Mouse (Mus musculus) ES-Bruce4 (cell line): ENCODE measurements around the gene Usf3. TPM values are rescaled to one million over a fixed set of nuclear protein-coding genes. Genes with fewer than 3 reads are reported as not detected.

ENCODE experiments used
- H3K27ac ChIP-seq: 2 replicates; pipeline ENCODE4 v1.5.1; 2012; ENCODE audit warnings: low read length, inconsistent platforms; ENCODE audit not compliant: insufficient read depth
- H3K27me3 ChIP-seq: 2 replicates; pipeline ENCODE4 v1.6.1; 2012; ENCODE audit warnings: mild to moderate bottlenecking, low read length, inconsistent platforms; ENCODE audit not compliant: control insufficient read depth, poor library complexity, insufficient read depth, severe bottlenecking
- H3K36me3 ChIP-seq: 2 replicates; pipeline ENCODE4 v1.6.1; 2012; ENCODE audit warnings: inconsistent platforms, mild to moderate bottlenecking, low read length, moderate library complexity; ENCODE audit not compliant: control insufficient read depth, poor library complexity, insufficient read depth, severe bottlenecking
- H3K4me1 ChIP-seq: one replicate; pipeline ENCODE4 v1.8.1; 2011; ENCODE audit warnings: low read length; ENCODE audit not compliant: control insufficient read depth, insufficient read depth
- H3K4me3 ChIP-seq: 2 replicates; pipeline ENCODE4 v1.5.1; 2011; ENCODE audit warnings: low read depth, mild to moderate bottlenecking, low read length
- H3K9ac ChIP-seq: 2 replicates; pipeline ENCODE4 v1.6.1; 2012; ENCODE audit warnings: low read depth, mild to moderate bottlenecking, inconsistent platforms; ENCODE audit not compliant: poor library complexity, severe bottlenecking
- H3K9me3 ChIP-seq: replicated peaks from 2 replicates; pipeline ENCODE4 v1.6.1; 2012; ENCODE audit warnings: mild to moderate bottlenecking, low read length, inconsistent platforms; ENCODE audit not compliant: control insufficient read depth, poor library complexity, insufficient read depth, severe bottlenecking
- CTCF ChIP-seq: IDR thresholded peaks from one replicate; pipeline ENCODE4 v1.8.1; 2011; ENCODE audit warnings: low read depth, low read length
- EP300 ChIP-seq: IDR thresholded peaks from 2 replicates; pipeline ENCODE4 v1.6.1; 2011; ENCODE audit warnings: low read depth, low read length; ENCODE audit not compliant: insufficient read depth
- POLR2A ChIP-seq: IDR thresholded peaks from one replicate; pipeline ENCODE4 v1.8.1; 2011; ENCODE audit warnings: low read length; ENCODE audit not compliant: insufficient read depth
- polyA plus RNA-seq: library from polyadenylated mRNA; stranded (reverse); fragments of >200 nt; gene quantifications from 2 replicates; pipeline ENCODE4 v1.2.4, GENCODE M21; 2011; ENCODE audit warnings: low read depth; ENCODE audit not compliant: missing spikeins, insufficient read depth, insufficient read length

Usf3 gene
- polyA plus RNA-seq, 1 experiment: 19.3 TPM

GRCm38 (mm10) chr16:44268541-44269215 is 95.6 kb downstream of the Usf3 start:
- Histone ChIP-seq H3K27me3 (no peaks in the 10 kb centered on the region), H3K27ac (no peak overlapping the region), H3K4me3 (no peak overlapping the region), H3K9ac (no peak overlapping the region), H3K4me1 (no peaks in the 10 kb centered on the region), H3K36me3 (no peaks in the 10 kb centered on the region), H3K9me3 (no peaks in the 10 kb centered on the region; the same call in 1 of the 2 replicates)
- TF ChIP-seq CTCF: no peak
- no peak for TF ChIP-seq POLR2A
- no peak for TF ChIP-seq EP300

DNA sequence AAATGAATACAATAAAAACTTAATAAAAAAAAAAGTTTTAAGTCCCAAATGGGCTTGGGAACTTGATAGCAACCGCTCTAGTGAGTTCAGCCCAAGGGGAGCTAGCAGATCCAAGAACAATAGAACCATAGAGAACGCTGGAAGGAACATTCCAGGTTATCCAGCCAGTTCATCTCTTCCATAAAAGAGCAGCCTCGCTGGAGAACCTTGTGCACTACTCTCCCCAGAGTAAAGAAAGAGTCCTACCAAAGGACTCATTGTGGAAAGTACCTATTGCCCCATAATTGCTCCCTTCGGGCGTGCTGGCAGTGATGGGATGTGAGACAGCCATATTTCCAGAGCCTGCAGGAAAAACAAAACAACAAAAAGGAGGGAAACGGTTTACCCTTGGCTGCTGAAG is 96.5 kb downstream of the Usf3 start:
- Histone ChIP-seq H3K4me1 (no peaks in the 10 kb centered on the region), H3K4me3 (no peak overlapping the region), H3K9me3 (no peaks in the 10 kb centered on the region; the same call in 1 of the 2 replicates), H3K36me3 (no peaks in the 10 kb centered on the region), H3K27ac (no peak overlapping the region), H3K27me3 (no peaks in the 10 kb centered on the region), H3K9ac (no peak overlapping the region)
- no peak for TF ChIP-seq CTCF
- TF ChIP-seq POLR2A: no peak
- no peak for TF ChIP-seq EP300

- Histone ChIP-seq H3K9me3 (no peaks in the 10 kb centered on the region; the same call in 1 of the 2 replicates), H3K27ac (no peak overlapping the region), H3K4me1 (no peaks in the 10 kb centered on the region), H3K4me3 (no peak overlapping the region), H3K27me3 (no peaks in the 10 kb centered on the region), H3K36me3 (no peaks in the 10 kb centered on the region), H3K9ac (no peak overlapping the region)
- no peak for TF ChIP-seq EP300
- TF ChIP-seq POLR2A: no peak
- no peak for TF ChIP-seq CTCF
Observed at GRCm38 (mm10) chr16:44270606-44271005, 97.6 kb downstream of the Usf3 start.

DNA sequence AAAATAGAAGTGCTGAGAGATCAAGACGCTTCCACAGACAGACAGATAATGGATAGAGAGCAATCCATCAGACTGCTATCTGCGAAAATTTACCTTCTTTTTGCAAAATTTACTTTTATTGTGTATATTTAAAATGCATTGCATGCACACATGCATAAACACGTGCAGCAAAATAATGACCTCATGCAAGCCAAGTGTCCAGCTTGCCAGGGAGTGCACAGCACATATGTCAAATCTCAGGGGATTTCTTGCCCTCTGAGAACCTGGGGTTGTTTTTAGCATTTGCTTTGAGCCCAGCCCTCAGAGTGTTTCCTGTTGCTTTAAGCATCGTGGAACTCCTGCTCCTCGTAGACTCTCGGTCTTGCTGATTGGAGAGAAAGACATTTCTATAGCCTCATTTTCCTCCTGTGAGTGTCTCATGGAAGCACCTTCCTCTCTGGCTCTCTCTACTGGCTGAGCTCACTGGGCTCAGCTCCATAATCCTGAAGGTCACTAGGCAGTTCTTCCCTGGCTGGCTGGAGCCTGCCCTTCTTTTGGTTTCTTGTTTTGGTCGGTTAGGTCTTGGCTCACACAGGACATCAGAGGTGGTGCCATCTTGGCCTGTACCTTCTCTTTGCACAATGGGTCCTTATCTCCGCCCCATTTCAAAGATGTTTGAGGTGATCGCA is 98.5 kb downstream of the Usf3 start:
- Histone ChIP-seq H3K9me3 (no peaks in the 10 kb centered on the region; the same call in 1 of the 2 replicates), H3K9ac (no peak overlapping the region), H3K27ac (no peak overlapping the region), H3K27me3 (no peaks in the 10 kb centered on the region), H3K4me1 (no peaks in the 10 kb centered on the region), H3K36me3 (no peaks in the 10 kb centered on the region), H3K4me3 (no peak overlapping the region)
- TF ChIP-seq CTCF (no peak), EP300 (no peak), POLR2A (no peak)

Other genes with a start within 250 kb of the Usf3 start
- gene Qtrt2, start 246.4 kb upstream of the Usf3 start, polyA plus RNA-seq: 42.1 and 45.3 TPM in 2 replicates
- 2.9 and 3.2 TPM in 2 replicates for gene Zdhhc23, start 193.5 kb upstream of the Usf3 start, polyA plus RNA-seq
- 3.0 TPM in 2 replicates for gene Gramd1c, start 109.9 kb upstream of the Usf3 start, polyA plus RNA-seq
- 81.2 and 87.7 TPM in 2 replicates for gene Atp6v1a, start 33.5 kb upstream of the Usf3 start, polyA plus RNA-seq
- gene Naa50, start 33.4 kb upstream of the Usf3 start, polyA plus RNA-seq: 157 and 170 TPM in 2 replicates
- gene Sidt1, start 159.9 kb downstream of the Usf3 start, polyA plus RNA-seq: not detected in 2 replicates
- 56.9 and 60.9 TPM in 2 replicates for gene Spice1, start 173.9 kb downstream of the Usf3 start, polyA plus RNA-seq
- 2.7 and 4.0 TPM in 2 replicates for gene Cfap44, start 221.6 kb downstream of the Usf3 start, polyA plus RNA-seq